Mouse (Mus musculus): ENCODE measurements around the gene Asgr1. TPM values are rescaled to one million over a fixed set of nuclear protein-coding genes. Genes with fewer than 3 reads are reported as not detected.

The Asgr1 gene
- total RNA-seq, 2 experiments from 2014 or later: not detected

Other genes with a start within 250 kb of the Asgr1 start
Only the 30 nearest of the 35 such genes appear.
- gene Tmem256, start 215.6 kb upstream of the Asgr1 start, total RNA-seq (2014; fragmentation: Nextera tagmentation): 166 and 210 TPM in 2 replicates
- gene Tmem256, start 215.6 kb upstream of the Asgr1 start, total RNA-seq (2017): 64.8 and 66.7 TPM in 2 replicates
- gene Plscr3, start 207.7 kb upstream of the Asgr1 start, total RNA-seq (2014; fragmentation: Nextera tagmentation): 54.7 and 61.3 TPM in 2 replicates
- gene Plscr3, start 207.7 kb upstream of the Asgr1 start, total RNA-seq (2017): 14.5 and 14.8 TPM in 2 replicates
- 0.48 TPM in 1 of 2 replicates, not detected in the other for gene Tnk1, start 195.4 kb upstream of the Asgr1 start, total RNA-seq (2014; fragmentation: Nextera tagmentation)
- gene Tnk1, start 195.4 kb upstream of the Asgr1 start, total RNA-seq (2017): 0.34 TPM in 1 of 2 replicates, not detected in the other
- gene Tmem95, start 176.1 kb upstream of the Asgr1 start, total RNA-seq (2014; fragmentation: Nextera tagmentation): not detected in 2 replicates
- gene Tmem95, start 176.1 kb upstream of the Asgr1 start, total RNA-seq (2017): not detected in 2 replicates
- gene Kctd11, start 172.7 kb upstream of the Asgr1 start, total RNA-seq (2014; fragmentation: Nextera tagmentation): 0.54 and 0.79 TPM in 2 replicates
- gene Kctd11, start 172.7 kb upstream of the Asgr1 start, total RNA-seq (2017): 1.3 TPM in 1 of 2 replicates, not detected in the other
- 52.7 and 59.4 TPM in 2 replicates for gene Acap1, start 158.5 kb upstream of the Asgr1 start, total RNA-seq (2014; fragmentation: Nextera tagmentation)
- gene Acap1, start 158.5 kb upstream of the Asgr1 start, total RNA-seq (2017): 40.3 and 55.2 TPM in 2 replicates
- gene 2810408A11Rik, start 153.1 kb upstream of the Asgr1 start, total RNA-seq (2014; fragmentation: Nextera tagmentation): 2.4 and 4.0 TPM in 2 replicates
- gene 2810408A11Rik, start 153.1 kb upstream of the Asgr1 start, total RNA-seq (2017): 3.4 and 4.1 TPM in 2 replicates
- 31.7 and 51.2 TPM in 2 replicates for gene Neurl4, start 153.0 kb upstream of the Asgr1 start, total RNA-seq (2014; fragmentation: Nextera tagmentation)
- gene Neurl4, start 153.0 kb upstream of the Asgr1 start, total RNA-seq (2017): 27.9 and 64.3 TPM in 2 replicates
- gene Gps2, start 140.2 kb upstream of the Asgr1 start, total RNA-seq (2014; fragmentation: Nextera tagmentation): 155 and 190 TPM in 2 replicates
- 53.7 and 106 TPM in 2 replicates for gene Gps2, start 140.2 kb upstream of the Asgr1 start, total RNA-seq (2017)
- 1,285 and 1,514 TPM in 2 replicates for gene Eif5a, start 132.1 kb upstream of the Asgr1 start, total RNA-seq (2014; fragmentation: Nextera tagmentation)
- 1,032 and 1,474 TPM in 2 replicates for gene Eif5a, start 132.1 kb upstream of the Asgr1 start, total RNA-seq (2017)
- 2.2 TPM in 1 of 2 replicates, not detected in the other for gene Ybx2, start 118.3 kb upstream of the Asgr1 start, total RNA-seq (2014; fragmentation: Nextera tagmentation)
- not detected in 2 replicates for gene Ybx2, start 118.3 kb upstream of the Asgr1 start, total RNA-seq (2017)
- 0.15 and 5.2 TPM in 2 replicates for gene Slc2a4, start 105.9 kb upstream of the Asgr1 start, total RNA-seq (2014; fragmentation: Nextera tagmentation)
- gene Slc2a4, start 105.9 kb upstream of the Asgr1 start, total RNA-seq (2017): 0.19 and 0.88 TPM in 2 replicates
- not detected in 2 replicates for gene Cldn7, start 89.3 kb upstream of the Asgr1 start, total RNA-seq (2014; fragmentation: Nextera tagmentation)
- gene Cldn7, start 89.3 kb upstream of the Asgr1 start, total RNA-seq (2017): not detected in 2 replicates
- gene Ctdnep1, start 72.9 kb upstream of the Asgr1 start, total RNA-seq (2014; fragmentation: Nextera tagmentation): 181 and 216 TPM in 2 replicates
- 9.8 and 38.6 TPM in 2 replicates for gene Ctdnep1, start 72.9 kb upstream of the Asgr1 start, total RNA-seq (2017)
- 81.7 and 104 TPM in 2 replicates for gene Elp5, start 71.6 kb upstream of the Asgr1 start, total RNA-seq (2014; fragmentation: Nextera tagmentation)
- gene Elp5, start 71.6 kb upstream of the Asgr1 start, total RNA-seq (2017): 66.4 and 82.7 TPM in 2 replicates
- gene Gabarap, start 62.9 kb upstream of the Asgr1 start, total RNA-seq (2014; fragmentation: Nextera tagmentation): 267 and 278 TPM in 2 replicates
- gene Gabarap, start 62.9 kb upstream of the Asgr1 start, total RNA-seq (2017): 222 and 223 TPM in 2 replicates
- 49.1 and 53.9 TPM in 2 replicates for gene Phf23, start 58.3 kb upstream of the Asgr1 start, total RNA-seq (2014; fragmentation: Nextera tagmentation)
- 46.2 and 53.7 TPM in 2 replicates for gene Phf23, start 58.3 kb upstream of the Asgr1 start, total RNA-seq (2017)
- 20.3 and 30.0 TPM in 2 replicates for gene Dvl2, start 53.5 kb upstream of the Asgr1 start, total RNA-seq (2014; fragmentation: Nextera tagmentation)
- gene Dvl2, start 53.5 kb upstream of the Asgr1 start, total RNA-seq (2017): 15.8 and 20.8 TPM in 2 replicates
- gene Acadvl, start 38.7 kb upstream of the Asgr1 start, total RNA-seq (2014; fragmentation: Nextera tagmentation): 50.8 and 85.0 TPM in 2 replicates
- 58.1 and 70.7 TPM in 2 replicates for gene Acadvl, start 38.7 kb upstream of the Asgr1 start, total RNA-seq (2017)
- 2.1 and 3.0 TPM in 2 replicates for gene Dlg4, start 37.1 kb upstream of the Asgr1 start, total RNA-seq (2014; fragmentation: Nextera tagmentation)
- gene Dlg4, start 37.1 kb upstream of the Asgr1 start, total RNA-seq (2017): 0.23 and 0.76 TPM in 2 replicates
- not detected in 2 replicates for gene Asgr2, start 38.6 kb downstream of the Asgr1 start, total RNA-seq (2014; fragmentation: Nextera tagmentation)
- not detected in 2 replicates for gene Asgr2, start 38.6 kb downstream of the Asgr1 start, total RNA-seq (2017)
- not detected in 2 replicates for gene Mgl2, start 76.2 kb downstream of the Asgr1 start, total RNA-seq (2014; fragmentation: Nextera tagmentation)
- not detected in 2 replicates for gene Mgl2, start 76.2 kb downstream of the Asgr1 start, total RNA-seq (2017)
- not detected in 2 replicates for gene Clec10a, start 102.1 kb downstream of the Asgr1 start, total RNA-seq (2014; fragmentation: Nextera tagmentation)
- 0.75 TPM in 1 of 2 replicates, not detected in the other for gene Clec10a, start 102.1 kb downstream of the Asgr1 start, total RNA-seq (2017)
- gene Slc16a11, start 158.7 kb downstream of the Asgr1 start, total RNA-seq (2014; fragmentation: Nextera tagmentation): not detected in 2 replicates
- gene Slc16a11, start 158.7 kb downstream of the Asgr1 start, total RNA-seq (2017): not detected in 2 replicates
- 2.4 and 3.1 TPM in 2 replicates for gene Slc16a13, start 167.0 kb downstream of the Asgr1 start, total RNA-seq (2014; fragmentation: Nextera tagmentation)
- 0.19 and 4.7 TPM in 2 replicates for gene Slc16a13, start 167.0 kb downstream of the Asgr1 start, total RNA-seq (2017)
- 0.28 and 0.62 TPM in 2 replicates for gene Bcl6b, start 175.7 kb downstream of the Asgr1 start, total RNA-seq (2014; fragmentation: Nextera tagmentation)
- not detected in 2 replicates for gene Bcl6b, start 175.7 kb downstream of the Asgr1 start, total RNA-seq (2017)
- 71.3 and 71.6 TPM in 2 replicates for gene 0610010K14Rik, start 183.8 kb downstream of the Asgr1 start, total RNA-seq (2014; fragmentation: Nextera tagmentation)
- gene 0610010K14Rik, start 183.8 kb downstream of the Asgr1 start, total RNA-seq (2017): 17.9 and 45.7 TPM in 2 replicates
- 5.4 and 9.6 TPM in 2 replicates for gene Gm21988, start 185.7 kb downstream of the Asgr1 start, total RNA-seq (2014; fragmentation: Nextera tagmentation)
- gene Gm21988, start 185.7 kb downstream of the Asgr1 start, total RNA-seq (2017): 0.33 and 0.91 TPM in 2 replicates
- gene Rnasek, start 185.8 kb downstream of the Asgr1 start, total RNA-seq (2014; fragmentation: Nextera tagmentation): 109 and 125 TPM in 2 replicates
- gene Rnasek, start 185.8 kb downstream of the Asgr1 start, total RNA-seq (2017): 19.7 and 27.5 TPM in 2 replicates
- gene Alox12, start 201.3 kb downstream of the Asgr1 start, total RNA-seq (2014; fragmentation: Nextera tagmentation): 0.48 TPM in 1 of 2 replicates, not detected in the other
- 0.11 and 0.42 TPM in 2 replicates for gene Alox12, start 201.3 kb downstream of the Asgr1 start, total RNA-seq (2017)

Measured in megakaryocyte-erythroid progenitor cell, adult 5-6 weeks (primary cell).